Mouse (Mus musculus) MEL (cell line): Measurements from ENCODE around the gene Ccdc33. TPM values are rescaled to one million over a fixed set of nuclear protein-coding genes. Genes with fewer than 3 reads are reported as not detected.

Source experiments
- DNase-seq: peaks from one replicate; pipeline ENCODE4 v3.0.0; 2011; ENCODE audit warnings: low read depth, low spot score
- H3K27ac ChIP-seq: 2 replicates; pipeline ENCODE4 v1.5.1; 2012; ENCODE audit warnings: low read depth, mild to moderate bottlenecking, control low read depth, low read length, moderate library complexity; ENCODE audit not compliant: control insufficient read depth
- H3K27me3 ChIP-seq, 2 experiments: fragments of 150-350 bp in 1 of 2; sonication (generic) in 1 of 2; 2 replicates each; pipeline ENCODE4 v1.6.1; 2012; ENCODE audit warnings: low read length in 2 of 2, mild to moderate bottlenecking in 2 of 2, improper control_type of control experiment in 1 of 2, moderate library complexity in 1 of 2; ENCODE audit not compliant: insufficient read depth in 2 of 2, control insufficient read depth in 1 of 2
- H3K36me3 ChIP-seq, 2 experiments: 2 replicates each; pipeline ENCODE4 v1.6.1; 2012 to 2014; ENCODE audit warnings: low read length in 2 of 2, improper control_type of control experiment in 1 of 2, inconsistent platforms in 1 of 2, mild to moderate bottlenecking in 1 of 2; ENCODE audit not compliant: insufficient read depth in 2 of 2, control insufficient read depth in 1 of 2
- H3K4me1 ChIP-seq, 2 experiments: fragments of 150-350 bp in 1 of 2; sonication (generic) in 1 of 2; 2 replicates each; pipeline ENCODE4 v1.6.1; 2012; ENCODE audit warnings: low read length in 2 of 2, improper control_type of control experiment in 1 of 2, mild to moderate bottlenecking in 1 of 2; ENCODE audit not compliant: insufficient read depth in 2 of 2, control insufficient read depth in 1 of 2
- H3K4me3 ChIP-seq, 2 experiments: fragments of 150-350 bp in 1 of 2; sonication (generic) in 1 of 2; 2 replicates each; pipeline ENCODE4 v1.5.1; 2012; ENCODE audit warnings: low read depth in 2 of 2, low read length in 2 of 2, mild to moderate bottlenecking in 2 of 2, moderate library complexity in 2 of 2, control low read depth in 1 of 2, improper control_type of control experiment in 1 of 2; ENCODE audit not compliant: control insufficient read depth in 1 of 2, insufficient read depth in 1 of 2
- H3K79me2 ChIP-seq: 2 replicates; pipeline ENCODE4 v1.6.1; 2012; ENCODE audit warnings: mild to moderate bottlenecking, low read length, moderate library complexity; ENCODE audit not compliant: control insufficient read depth, poor library complexity, insufficient read depth
- H3K9ac ChIP-seq: 2 replicates; pipeline ENCODE4 v1.6.1; 2012; ENCODE audit warnings: low read depth, mild to moderate bottlenecking, control low read depth, low read length, moderate library complexity; ENCODE audit not compliant: control insufficient read depth, poor library complexity, severe bottlenecking
- H3K9me3 ChIP-seq: fragments of 150-350 bp; sonication (generic); replicated peaks from 2 replicates; pipeline ENCODE4 v1.6.1; 2012; ENCODE audit warnings: mild to moderate bottlenecking, low read length, improper control_type of control experiment, moderate library complexity; ENCODE audit not compliant: insufficient read depth
- CHD1 ChIP-seq: IDR thresholded peaks from 2 replicates; pipeline ENCODE4 v1.6.1; 2012; ENCODE audit warnings: low read depth, mild to moderate bottlenecking, inconsistent platforms, low read length, improper control_type of control experiment
- E2F4 ChIP-seq: IDR thresholded peaks from 2 replicates; pipeline ENCODE4 v1.6.1; 2011; ENCODE audit warnings: low read depth, low read length, improper control_type of control experiment, borderline replicate concordance
- ELF1 ChIP-seq: IDR thresholded peaks from 2 replicates; pipeline ENCODE4 v1.6.1; 2014; ENCODE audit warnings: low read depth, mild to moderate bottlenecking, inconsistent platforms, low read length, improper control_type of control experiment, moderate library complexity
- GABPA ChIP-seq: IDR thresholded peaks from 2 replicates; pipeline ENCODE4 v1.6.1; 2012; ENCODE audit warnings: low read depth, mild to moderate bottlenecking, inconsistent platforms, low read length, improper control_type of control experiment, moderate library complexity
- MAFK ChIP-seq: IDR thresholded peaks from 2 replicates; pipeline ENCODE4 v1.6.1; 2011; ENCODE audit warnings: low read depth, mild to moderate bottlenecking, low read length, improper control_type of control experiment, borderline replicate concordance
- MYC ChIP-seq: IDR thresholded peaks from 2 replicates; pipeline ENCODE4 v1.6.1; 2011; ENCODE audit warnings: low read depth, mild to moderate bottlenecking, low read length, improper control_type of control experiment, moderate library complexity
- POLR2AphosphoS2 ChIP-seq: IDR thresholded peaks from 2 replicates; pipeline ENCODE4 v1.6.1; 2011; ENCODE audit warnings: low read length, improper control_type of control experiment
- SIN3A ChIP-seq: IDR thresholded peaks from 2 replicates; pipeline ENCODE4 v1.6.1; 2012; ENCODE audit warnings: low read length, improper control_type of control experiment, inconsistent platforms
- ZMIZ1 ChIP-seq: IDR thresholded peaks from 2 replicates; pipeline ENCODE4 v1.6.1; 2012; ENCODE audit warnings: low read depth, mild to moderate bottlenecking, inconsistent platforms, low read length, improper control_type of control experiment, moderate library complexity
- polyA plus RNA-seq, 2 experiments: library from polyadenylated mRNA; stranded (reverse) in 1 of 2; unstranded in 1 of 2; fragments of >175 nt in 1 of 2; fragments of >200 nt in 1 of 2; gene quantifications; 2 replicates each; pipeline versions ENCODE4 v1.2.1 to v1.2.4; 2012; ENCODE audit warnings: low replicate concordance in 2 of 2, low read depth in 1 of 2; ENCODE audit not compliant: insufficient read length in 2 of 2, insufficient read depth in 1 of 2, missing spikeins in 1 of 2
- total RNA-seq: library from RNA; depleted of rRNA; stranded (reverse); fragments of 300-350 nt; gene quantifications from 2 replicates; pipeline ENCODE4 v1.2.3, GENCODE M21; 2012

Ccdc33 gene
- total and polyA plus RNA-seq, 3 experiments = not detected

GRCm38 (mm10) chr9:58113279-58113884 is 5.2 kb downstream of the Ccdc33 start:
- no peaks in the 10 kb centered on the region for H3K9me3 ChIP-seq
- no peak overlapping the region for H3K27ac ChIP-seq
- no peak overlapping the region for H3K4me3 ChIP-seq
- no peaks in the 10 kb centered on the region for H3K4me1 ChIP-seq
- TF ChIP-seq MYC (no peak), POLR2AphosphoS2 (no peak), ZMIZ1 (no peak)
- TF ChIP-seq, all 39 proteins: peak for 0
- DNase-seq = no peak
- H3K27me3 ChIP-seq = peaks cover 3 to 5% of the 10 kb centered on the region in 2 experiments; a peak in 3 of 4 replicates
- no peak overlapping the region for H3K9ac ChIP-seq
- no peaks in the 10 kb centered on the region for H3K36me3 ChIP-seq
- no peaks in the 10 kb centered on the region for H3K79me2 ChIP-seq

- H3K9me3 ChIP-seq = no peaks in the 10 kb centered on the region
- H3K27me3 ChIP-seq = peaks cover 3 to 5% of the 10 kb centered on the region in 2 experiments; a peak in 3 of 4 replicates
- DNase-seq = no peak
- H3K4me3 ChIP-seq = no peak overlapping the region
- H3K9ac ChIP-seq = no peak overlapping the region
- no peak overlapping the region for H3K27ac ChIP-seq
- no peaks in the 10 kb centered on the region for H3K36me3 ChIP-seq
- no peak for TF ChIP-seq MAFK
- TF ChIP-seq ELF1 = no peak
- TF ChIP-seq SIN3A = no peak
- TF ChIP-seq, all 39 proteins: peak for 0
- Histone ChIP-seq H3K4me1 (no peaks in the 10 kb centered on the region), H3K79me2 (no peaks in the 10 kb centered on the region)
These were observed 5.8 kb downstream of the Ccdc33 start for GRCm38 (mm10) chr9:58112866-58113278.

DNA sequence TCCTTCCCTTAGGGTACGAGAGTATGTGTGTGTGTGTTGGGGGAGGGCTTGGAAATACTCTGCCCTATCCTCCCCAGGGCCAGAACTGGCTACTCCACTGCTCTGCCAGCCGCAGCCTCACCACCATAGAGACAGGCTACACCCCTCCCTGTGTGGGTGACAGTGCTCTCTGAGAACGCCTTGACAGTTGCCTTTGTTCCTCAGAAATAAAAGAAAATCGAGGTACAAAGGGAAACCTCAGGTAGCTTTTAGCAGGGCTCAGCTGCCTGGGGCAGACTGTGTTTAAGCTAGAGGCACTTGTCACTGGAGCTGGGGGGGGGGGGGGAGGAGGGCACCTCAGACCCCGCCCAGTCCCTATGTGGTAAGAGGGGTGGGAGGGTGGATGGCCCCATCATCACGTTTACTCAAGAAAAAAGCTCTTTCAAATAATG is 6.3 kb downstream of the Ccdc33 start:
- Histone ChIP-seq H3K79me2 (no peaks in the 10 kb centered on the region), H3K4me1 (no peaks in the 10 kb centered on the region), H3K27ac (no peak overlapping the region), H3K9me3 (no peaks in the 10 kb centered on the region), H3K36me3 (no peaks in the 10 kb centered on the region), H3K4me3 (no peak overlapping the region), H3K9ac (no peak overlapping the region), H3K27me3 (peaks cover 3 to 5% of the 10 kb centered on the region in 2 experiments; a peak in 3 of 4 replicates)
- TF ChIP-seq MYC = no peak
- no peak for TF ChIP-seq E2F4
- TF ChIP-seq GABPA = no peak
- no peak for TF ChIP-seq CHD1
- no peak for DNase-seq
